Mouse (Mus musculus): ENCODE data around the gene Lrp10.

GRCm38 (mm10) chr14:54496706-54497105, 32.8 kb downstream of the Lrp10 start:
- TF ChIP-seq GATA1 (IDR thresholded peaks at IDR 0.05; ENCODE audit: low read length), result no peak
- TF ChIP-seq TAL1 (IDR thresholded peaks at IDR 0.05; ENCODE audit: low read length), result no peak

All from erythroblast, embryonic 14.5 days (primary cell).